Mouse (Mus musculus) frontal cortex, postnatal 36 days (tissue): ENCODE data around the gene Rere.

Experiments
- DNase-seq, 2 experiments: peaks; one replicate each; pipeline ENCODE4 v3.0.0; 2022; ENCODE audit warnings: low spot score in 2 of 2

Rere gene

DNA sequence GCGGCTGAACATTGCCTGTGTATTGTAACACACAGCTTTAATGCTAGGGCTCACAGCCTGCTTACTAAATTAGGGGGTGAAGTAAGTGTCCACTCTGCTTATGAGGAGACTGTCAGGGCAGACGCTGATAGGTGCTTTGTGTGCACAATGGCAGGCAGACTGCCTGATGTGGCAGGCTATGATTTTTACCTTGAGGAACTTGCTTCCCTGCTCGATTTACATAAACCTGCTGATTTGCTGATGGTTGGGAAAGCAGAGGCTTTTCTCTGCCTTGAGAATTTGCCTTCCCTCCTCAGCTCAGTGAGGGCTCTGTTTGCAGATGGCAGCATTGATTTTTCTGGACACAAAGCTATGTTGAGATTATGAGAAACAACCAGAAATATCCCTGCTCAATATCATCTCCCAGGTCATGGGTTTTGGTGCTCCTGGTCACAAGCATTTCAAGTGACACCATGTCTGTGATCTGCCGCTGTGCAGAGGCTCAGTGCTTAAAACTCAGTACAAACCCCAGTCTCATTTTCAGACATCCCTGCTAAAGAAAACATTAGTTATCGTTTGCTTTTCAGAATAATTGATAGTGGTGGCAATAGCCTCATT is 145.5 kb downstream of the Rere start:
- no peak for DNase-seq

DNA sequence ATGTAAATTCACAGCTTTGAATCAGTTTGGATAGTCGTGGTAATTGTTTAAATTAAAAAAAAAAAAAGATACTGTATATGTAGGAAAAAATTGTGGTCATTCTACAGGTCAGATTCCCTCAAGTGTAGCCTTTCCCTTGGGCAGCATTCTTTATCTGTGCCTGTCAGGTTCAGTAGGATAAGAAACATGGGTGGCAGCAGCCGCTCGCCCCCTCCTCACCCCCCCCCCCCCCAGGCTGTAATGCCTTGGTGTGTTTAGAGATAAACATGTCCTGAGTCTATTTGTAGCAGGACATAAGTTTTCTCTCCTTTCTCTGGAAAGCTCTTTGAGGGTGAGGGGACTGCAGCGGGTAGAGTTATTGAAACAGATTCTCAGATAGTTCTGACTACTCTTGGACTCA is 147.3 kb downstream of the Rere start:
- no peak for DNase-seq

DNA sequence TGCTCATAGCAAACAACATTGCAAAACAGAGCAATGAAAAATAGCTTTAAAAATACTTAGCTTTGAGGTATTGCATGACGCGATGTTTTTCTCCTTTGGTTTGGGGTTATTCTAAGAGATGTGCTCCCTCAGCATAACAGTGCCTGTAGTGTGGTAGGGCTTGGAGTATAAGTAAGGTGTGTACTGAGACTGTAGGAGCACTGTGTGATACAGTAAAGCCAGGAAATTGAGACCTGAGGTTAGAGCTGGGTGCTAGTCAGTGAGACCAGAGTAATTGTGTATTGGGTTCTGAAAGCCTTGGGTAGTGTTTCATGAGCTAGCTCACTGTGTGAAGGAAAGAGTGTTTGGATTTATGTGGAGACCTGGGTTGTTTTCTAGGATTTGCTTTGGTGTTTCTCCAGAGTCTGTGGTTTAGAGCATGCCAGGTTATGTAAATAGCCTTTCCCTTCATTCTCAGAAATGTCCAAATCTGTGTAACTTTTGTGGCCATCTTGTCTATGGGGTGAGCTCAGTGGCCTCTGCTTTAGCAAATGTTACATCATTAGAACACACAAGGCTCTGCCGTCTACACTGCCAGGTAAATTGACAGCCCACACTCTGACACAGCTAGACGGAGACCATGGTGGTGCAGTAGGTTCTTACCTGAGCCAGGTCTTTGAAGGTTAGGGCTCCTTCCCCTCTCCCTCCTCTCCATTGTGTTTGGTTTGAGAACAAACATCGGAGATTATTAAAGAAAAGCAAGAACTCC is 152.6 kb downstream of the Rere start:
- no peak for DNase-seq

DNA sequence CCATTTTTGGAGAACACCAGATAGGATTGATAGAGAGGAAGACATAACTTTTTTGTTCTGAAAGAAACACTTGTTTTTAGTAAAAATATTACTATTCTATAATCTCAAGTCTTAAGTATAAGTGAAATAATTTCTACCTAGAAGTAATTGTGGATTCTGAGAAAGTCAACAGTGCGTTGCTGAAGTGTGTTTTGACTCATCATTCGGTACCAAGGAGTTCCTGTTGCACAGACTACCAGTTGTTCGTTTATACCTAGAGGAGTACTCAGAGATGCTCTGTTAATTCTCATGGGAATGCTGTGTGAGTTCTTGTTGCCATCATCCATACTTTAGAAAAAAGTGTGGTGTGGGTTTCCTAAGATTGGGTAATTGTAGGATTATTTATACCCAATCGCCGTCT is 154.1 kb downstream of the Rere start:
- no peak for DNase-seq

DNA sequence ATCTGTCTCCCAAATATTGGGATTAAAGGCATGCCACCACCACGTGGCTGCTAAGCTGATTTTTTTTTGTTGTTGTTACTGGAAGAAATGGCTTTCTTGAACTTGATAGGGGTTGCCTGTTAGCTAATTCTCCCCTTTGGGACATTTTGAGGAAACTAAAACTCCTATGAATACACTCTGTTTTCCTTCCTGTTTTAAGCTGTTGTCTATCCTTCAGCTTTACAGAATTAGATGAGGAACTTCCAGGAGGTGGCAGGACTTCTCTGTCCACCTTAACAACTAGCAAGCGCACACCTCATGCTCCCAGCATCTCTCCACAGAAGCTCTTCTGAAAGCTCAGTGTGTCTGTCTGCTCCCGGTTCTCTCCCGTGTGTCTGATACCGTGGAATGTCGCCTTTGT is 157.2 kb downstream of the Rere start:
- DNase-seq: no peak

DNA sequence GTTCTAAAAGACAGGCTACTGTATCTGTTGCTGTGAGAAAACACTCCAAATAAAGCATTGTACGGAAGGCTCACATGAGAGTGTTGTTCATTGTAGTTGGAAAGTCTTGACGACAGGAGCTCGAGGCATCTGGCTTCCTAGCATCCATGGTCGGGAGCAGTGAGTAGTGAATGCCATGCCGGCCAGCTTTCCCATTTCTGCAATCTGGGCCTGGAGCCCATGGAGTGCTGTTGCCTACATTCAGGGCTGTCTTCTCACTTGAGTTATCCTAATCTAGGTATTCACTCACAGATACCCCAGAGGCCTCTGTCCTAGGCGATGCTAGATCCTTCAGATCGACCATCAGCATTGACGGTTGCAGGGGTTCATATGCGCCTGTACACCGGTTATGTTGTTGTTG is 160.5 kb downstream of the Rere start:
- no peak for DNase-seq

DNA sequence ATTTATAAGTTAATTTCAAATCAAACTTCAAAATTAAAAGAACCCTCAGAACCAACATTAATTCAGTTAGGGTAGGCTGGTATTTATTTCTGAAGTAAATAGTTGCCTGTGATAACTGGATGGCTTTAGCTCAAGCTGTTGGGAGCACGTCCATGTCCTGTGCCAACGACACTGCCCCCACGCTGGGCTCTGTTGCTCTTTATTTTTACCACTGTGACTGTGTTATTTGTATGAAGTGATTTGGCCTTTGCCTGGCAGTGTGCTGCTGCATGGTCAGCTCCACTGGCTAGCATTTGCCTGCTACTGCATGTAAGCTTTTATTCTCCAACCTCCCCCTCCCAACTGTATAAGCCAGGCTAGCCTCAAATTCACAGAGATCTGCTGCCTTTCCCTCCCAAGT is 162.6 kb downstream of the Rere start:
- no peak for DNase-seq

DNA sequence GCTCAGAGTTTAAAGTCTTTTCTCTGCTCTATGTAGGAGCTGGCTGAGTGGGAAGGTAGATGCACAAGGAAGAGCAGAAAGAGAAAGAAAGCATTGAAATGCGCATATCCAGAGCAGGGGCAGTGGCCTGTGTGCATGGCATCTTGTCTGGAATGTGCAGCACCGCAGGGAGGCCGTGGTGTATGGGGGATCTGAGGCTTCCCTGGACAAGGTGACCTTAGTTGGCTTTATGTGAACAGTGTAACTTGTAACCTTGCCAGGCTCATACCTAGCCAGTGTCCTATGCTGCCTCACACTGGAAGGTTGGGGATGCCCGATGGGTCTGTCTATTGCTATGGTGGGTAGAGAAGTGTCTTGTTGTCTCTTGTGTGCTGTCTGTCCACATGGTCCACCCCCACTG is 165.2 kb downstream of the Rere start:
- DNase-seq: no peak

DNA sequence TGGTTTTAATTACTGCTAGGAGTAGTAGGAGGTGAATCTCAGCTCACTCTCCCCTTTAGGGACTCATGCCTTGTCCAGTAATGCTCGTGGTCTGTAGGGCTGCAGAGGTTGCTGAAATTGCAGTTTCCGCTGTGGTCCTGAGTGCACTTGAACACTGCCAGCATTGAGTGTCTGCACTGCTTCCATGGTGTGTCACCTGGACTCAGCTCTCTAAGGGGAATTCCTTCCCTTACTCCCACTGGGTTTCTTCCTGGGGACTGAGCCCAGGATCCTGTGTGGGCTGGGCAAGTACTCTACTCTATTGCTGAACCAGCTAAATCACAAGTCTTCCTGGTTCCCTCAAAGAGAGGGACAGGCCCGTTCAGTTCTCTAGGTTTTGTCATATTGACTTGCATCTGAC is 166.1 kb downstream of the Rere start:
- no peak for DNase-seq

DNA sequence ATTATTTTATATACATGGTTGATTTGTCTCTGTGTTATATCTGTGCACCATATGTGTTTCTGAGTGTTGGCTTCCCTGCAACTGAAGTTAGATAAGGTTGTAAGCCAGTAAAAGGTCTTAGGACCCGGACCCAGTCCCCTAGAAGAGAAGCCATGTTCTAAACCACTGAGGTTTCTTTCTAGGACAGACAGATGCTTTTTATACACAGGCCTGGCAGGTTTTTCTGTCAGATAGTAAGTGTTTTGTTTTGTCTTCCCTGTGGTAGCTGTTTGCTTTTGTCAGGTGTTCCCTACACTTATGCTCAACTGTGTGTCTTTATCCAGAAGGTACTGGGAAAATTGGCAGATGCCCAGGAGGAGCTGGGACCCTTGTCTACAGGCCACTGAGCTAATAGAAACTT is 167.0 kb downstream of the Rere start:
- no peak for DNase-seq

DNA sequence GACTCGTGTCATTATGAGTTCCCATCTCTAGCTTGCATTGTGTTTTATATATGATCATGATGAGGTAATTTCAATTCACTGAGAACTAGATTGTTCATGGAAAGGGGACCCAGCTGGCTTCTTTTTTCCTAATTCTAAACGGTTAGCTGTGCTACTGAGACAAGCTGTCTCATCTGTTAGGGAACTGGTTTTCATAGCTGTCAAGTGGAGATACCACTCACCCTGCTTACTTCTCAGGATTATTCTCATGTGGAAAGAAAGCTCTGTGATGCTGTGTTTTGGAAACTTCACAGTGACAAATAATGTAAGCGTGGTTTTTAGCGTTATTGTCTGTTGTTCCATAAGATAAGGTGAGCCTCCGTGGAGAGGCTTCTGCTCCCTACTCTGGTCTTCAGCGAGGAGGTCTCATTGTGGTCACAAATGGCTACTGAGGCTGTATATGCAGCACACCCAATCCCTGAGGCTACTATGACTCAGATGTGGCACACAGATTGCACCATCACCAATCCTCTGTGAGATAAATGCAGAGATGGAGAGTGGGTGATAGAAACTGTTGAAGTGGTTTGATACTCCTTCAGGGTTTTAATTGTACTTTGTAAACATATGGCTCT is 168.7 kb downstream of the Rere start:
- DNase-seq: no peak

DNA sequence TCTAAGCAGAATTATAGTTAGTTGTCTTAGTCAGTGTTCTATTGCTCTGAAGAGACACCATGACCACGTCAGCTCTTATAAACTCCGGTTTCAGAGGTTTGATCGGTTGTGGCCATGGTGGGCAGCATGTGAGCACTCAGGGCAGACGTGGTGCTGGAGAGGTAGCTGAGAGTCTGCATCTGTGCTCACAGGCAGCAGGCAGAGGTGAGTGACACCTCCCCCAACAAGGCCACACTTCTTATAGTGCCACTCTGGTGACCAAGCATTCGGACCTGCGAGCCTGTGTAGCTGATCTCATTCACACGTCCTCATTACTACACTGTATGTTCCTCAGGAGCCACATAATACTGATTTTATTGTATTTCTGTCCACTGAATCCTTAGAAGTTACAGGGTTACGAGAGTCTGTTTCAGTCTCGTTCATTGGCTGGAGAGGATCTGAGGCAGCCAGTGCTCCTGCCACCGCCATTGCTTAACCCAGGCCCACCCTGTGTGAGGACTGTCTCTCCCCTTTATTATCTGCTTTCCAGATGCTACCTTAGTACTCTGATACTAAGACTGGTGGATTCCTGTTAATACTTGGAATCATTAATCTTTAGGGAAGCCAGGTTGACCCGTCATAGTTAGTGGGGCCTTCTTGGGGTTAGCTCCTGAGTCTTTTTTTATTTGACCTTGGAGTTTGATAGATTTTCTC is 170.9 kb downstream of the Rere start:
- DNase-seq: no peak

DNA sequence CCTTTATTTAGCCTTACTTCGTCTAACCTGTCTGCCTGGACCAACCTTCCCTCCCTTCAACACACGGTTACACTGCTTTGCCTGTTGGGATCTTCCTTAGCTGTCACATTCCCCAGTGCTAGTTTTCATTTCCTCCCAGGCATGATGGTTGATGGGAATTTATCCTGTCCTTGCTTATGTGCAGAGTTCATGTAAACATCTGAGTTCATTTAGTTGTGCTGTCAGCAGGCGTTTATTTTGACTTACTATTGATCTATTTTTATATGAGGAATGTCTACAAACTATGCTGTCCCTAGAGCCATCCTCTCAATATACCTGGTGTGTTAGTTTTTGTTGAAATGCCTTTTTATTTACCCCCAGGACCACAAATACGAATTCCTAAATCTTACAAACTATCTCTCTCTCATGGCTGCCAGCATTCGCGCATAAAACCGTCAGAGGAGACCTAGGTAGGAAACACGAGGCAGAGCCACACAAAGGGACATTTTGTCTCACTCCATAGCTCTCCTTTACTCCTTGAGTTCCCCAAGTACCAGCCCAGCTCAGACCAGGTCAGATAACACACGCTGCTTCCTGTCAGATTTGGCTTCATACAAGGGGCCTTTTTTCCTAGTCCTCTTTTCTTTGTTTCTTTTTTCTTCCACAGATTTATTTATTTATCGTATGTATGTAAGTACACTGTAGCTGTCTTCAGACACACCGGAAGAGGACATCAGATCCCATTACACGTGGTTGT is 173.3 kb downstream of the Rere start:
- DNase-seq: no peak

DNA sequence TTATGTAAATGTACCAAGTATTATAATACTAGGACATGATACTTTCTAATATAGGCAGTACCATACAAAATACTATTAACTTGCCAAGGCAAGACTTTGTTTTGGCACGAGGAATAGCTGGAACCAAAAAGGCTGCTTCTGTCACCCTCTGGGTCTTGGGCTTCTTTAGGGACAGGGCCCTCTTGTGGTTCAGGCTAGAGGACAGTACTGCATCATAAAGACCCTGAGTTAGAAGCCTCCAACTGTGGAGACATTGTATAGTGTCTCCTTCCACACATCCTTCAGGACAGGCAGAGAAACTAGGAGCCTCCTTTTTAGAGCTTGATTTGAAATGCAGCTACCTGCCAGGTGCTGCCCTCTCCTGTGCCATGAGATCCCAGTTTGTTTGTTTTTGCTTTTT is 174.3 kb downstream of the Rere start:
- DNase-seq: no peak

DNA sequence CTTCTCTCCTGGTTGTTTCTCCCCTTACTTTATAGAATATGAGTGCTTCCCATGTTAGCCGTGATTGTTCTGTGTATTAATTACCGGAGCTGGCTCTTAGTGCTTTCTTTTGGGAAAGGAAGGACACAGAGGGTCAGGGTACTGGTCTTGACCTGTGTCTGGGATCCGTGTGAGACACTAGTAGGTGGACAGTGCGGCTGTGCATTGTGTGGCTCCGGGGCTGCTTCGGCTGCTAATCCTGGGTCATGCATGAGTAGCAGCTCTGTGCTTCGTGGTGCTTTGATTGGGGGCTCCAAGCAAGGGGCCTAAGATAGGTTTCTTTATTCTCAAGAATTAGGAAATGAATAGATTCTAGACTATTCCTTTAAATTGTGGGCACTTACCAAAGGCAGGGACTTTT is 175.0 kb downstream of the Rere start:
- no peak for DNase-seq

DNA sequence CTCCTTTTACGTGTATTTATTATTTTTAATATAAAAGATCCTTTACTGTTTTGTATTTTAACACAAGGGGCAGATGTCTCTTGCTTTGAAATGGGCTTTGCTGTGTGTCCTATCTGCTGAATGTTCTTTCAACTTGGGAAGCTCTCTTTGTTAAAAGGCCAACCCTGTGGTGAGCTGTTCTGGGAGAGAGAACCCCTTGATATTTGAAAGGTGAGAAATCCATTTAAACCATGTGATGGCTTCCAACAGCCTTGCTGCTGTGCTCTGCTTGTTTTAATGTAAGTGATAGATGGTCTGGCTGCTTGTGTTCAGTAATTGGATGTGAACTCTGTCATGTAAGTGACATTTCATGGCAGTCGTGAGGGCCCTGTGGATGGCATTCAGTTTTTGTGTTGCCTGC is 175.4 kb downstream of the Rere start:
- DNase-seq: no peak

DNA sequence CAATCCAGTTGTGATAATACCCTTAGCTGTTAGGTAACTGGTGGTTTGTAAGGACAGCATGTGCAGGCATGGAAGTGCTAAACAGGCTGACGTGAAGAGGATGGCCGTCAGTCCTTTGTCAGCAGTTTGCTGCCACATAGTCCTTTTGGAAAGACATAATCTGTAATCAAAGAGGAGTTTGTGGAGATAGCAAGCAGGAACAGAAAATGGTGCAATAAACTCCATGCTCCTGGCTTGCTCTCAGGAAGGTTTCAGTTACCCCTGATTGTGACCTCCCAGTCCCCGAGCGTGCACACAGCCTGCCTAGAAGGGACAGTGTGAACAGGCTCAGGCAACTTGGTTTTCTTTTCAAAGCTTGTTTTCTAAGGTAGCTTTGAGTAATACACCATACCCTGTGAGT is 175.9 kb downstream of the Rere start:
- no peak for DNase-seq

DNA sequence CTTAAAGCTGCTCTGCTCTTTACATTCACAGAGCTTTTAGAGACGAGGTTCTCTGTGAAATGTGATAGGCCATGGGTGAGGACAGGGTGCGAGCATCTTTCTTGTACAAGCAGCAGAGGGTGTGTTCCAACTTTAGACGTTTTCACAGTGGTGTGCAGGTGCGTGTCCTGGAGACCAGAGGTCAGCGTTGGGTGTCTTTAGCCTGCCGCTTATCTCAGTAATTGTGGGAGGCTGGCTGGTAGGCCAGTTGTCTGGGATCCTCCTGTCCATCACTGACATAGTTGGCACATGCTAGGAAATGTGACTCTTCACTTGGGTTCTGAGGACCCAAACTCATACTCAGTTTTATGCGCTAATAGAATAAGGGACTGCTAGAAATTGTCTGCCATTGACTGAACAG is 176.3 kb downstream of the Rere start:
- no peak for DNase-seq

DNA sequence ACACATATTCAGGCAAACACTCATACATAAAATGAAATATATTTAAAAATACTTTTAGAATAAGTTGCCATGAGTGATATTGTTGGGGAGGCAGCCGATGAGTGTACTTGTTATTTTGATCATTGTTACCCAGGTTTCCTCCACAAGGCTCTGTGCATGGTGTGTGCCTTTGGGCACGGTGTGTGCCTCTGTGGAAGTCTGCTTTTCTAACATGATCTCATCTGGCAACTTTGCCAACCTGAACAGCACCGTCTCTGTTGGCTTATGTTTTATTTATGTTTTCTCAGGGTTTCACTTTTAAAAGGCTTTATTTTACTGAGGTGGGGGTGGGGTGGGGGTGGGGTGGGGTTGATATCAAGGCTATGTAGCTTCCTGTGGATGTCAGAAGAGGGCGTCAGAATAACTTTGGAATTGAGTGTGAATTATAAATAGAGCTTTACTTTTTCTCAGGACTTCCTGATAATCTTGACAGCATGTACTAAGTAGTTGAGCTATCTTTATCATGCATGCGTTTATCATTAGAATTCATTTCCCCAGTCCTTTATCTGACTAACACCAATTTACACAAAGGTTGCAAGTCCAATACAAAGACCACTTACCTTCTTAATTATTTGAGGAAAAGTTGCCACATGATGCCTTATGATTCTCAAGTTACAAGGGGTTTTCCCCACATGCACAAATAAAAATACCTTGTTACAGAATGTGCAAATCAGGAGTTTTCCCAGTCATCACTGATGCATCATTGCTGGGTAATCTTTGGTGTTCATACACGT is 177.8 kb downstream of the Rere start:
- no peak for DNase-seq

DNA sequence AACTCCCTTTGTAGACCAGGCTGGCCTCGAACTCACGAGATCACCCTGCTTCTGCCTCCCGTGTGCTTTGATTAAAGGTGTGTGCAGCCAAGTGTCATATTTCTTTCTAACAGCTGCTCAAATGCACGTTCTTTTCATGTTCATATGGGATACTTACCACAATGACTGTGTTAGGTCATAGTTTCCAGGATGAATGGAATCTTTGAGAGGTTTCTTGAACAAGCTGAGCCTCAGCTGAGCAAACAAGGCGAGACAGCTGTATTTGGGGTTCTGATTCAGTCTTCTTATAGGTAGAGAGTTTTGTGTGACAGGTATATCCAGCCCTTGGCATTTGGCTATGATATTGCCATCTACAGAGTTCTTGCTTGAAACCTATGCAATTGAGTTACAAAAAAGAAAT is 179.0 kb downstream of the Rere start:
- DNase-seq: no peak

DNA sequence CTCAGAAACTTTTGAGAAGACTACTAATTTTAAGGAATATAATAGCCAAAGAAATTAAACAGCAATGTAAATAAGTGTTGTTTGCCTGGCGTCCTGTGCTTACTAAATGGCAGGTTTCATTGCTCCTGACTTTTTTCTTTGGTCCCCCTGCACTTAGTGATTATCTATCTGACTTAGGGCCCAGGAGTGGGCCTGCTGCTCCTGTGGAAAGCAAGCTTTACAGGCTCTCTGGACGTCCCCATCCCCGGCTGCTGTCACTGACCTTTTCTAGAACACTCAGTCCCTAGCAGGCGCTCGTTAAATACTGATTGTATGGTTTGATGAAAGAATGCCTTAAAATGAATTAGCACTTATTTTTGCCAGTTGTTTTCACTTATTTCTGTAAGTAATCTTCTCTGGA is 179.6 kb downstream of the Rere start:
- no peak for DNase-seq
